9 mouse cellular contexts compared by ENCODE assay signal in genomic region chr13:54758756-54759470, GRCm38 (mm10). TPM values are rescaled to one million over a fixed set of nuclear protein-coding genes. Genes with fewer than 3 reads are reported as not detected.
DNase-seq lines count a peak whose midpoint lies in the region; ATAC-seq and TF ChIP-seq lines count a peak whose summit lies in the region.
"Had no signal": no experiment of that assay in that cellular context is flagged by ENCODE, and none has a peak within 500 bp of the region (broad histone marks: within the 10 kb centered on the region; RNA-seq: fewer than 3 reads in every experiment).

No protein-coding gene starts in this region.

- peak overlapping the region; percentile 63 for H3K4me2 ChIP-seq in lung, embryonic 14.5 days
- no peak overlapping the region for H3K4me2 ChIP-seq in lung, postnatal 0 days (replicated peaks; ENCODE audit: low read depth, low read length)
- H3K4me2 ChIP-seq in embryonic facial prominence, embryonic 15.5 days (replicated peaks) = peak overlapping the region; percentile 59
- H3K4me2 ChIP-seq in intestine, postnatal 0 days (replicated peaks; ENCODE audit: low read depth) = peak overlapping the region; percentile 71
- peak overlapping the region; percentile 86 for H3K4me2 ChIP-seq in neural tube, embryonic 15.5 days

- TF ChIP-seq EP300 in lung, postnatal 0 days (IDR thresholded peaks at IDR 0.05) = no peak

- no peak for TF ChIP-seq CTCF in lung, embryonic 14.5 days (IDR thresholded peaks at IDR 0.05; ENCODE audit: low read depth)
- no peak for TF ChIP-seq CTCF in lung, postnatal 0 days (IDR thresholded peaks at IDR 0.05)
- no peak for TF ChIP-seq CTCF in intestine, postnatal 0 days (IDR thresholded peaks at IDR 0.05; ENCODE audit: low read depth)

- ATAC-seq in lung, embryonic 14.5 days (ENCODE audit: insufficient read depth) = 0 out of 2 replicates have a peak, but pooled peaks have one; percentile 2
- no peak for ATAC-seq in lung, postnatal 0 days
- peak; percentile 31 for ATAC-seq in embryonic facial prominence, embryonic 15.5 days (ENCODE audit: insufficient number of reproducible peaks, low FRiP score, low TSS enrichment, low read depth)
- ATAC-seq in intestine, postnatal 0 days = no peak
- ATAC-seq in neural tube, embryonic 15.5 days (ENCODE audit: low FRiP score) = peak; percentile 43; the same call in 1 of the 2 replicates

- no peak overlapping the region for H3K4me3 ChIP-seq in lung, embryonic 14.5 days (ENCODE audit: low read depth, low read length)
- H3K4me3 ChIP-seq in lung, postnatal 0 days (ENCODE audit: low read depth, low read length) = no peak overlapping the region
- H3K4me3 ChIP-seq in embryonic facial prominence, embryonic 15.5 days (replicated peaks) = peak overlapping the region; percentile 40
- H3K4me3 ChIP-seq in intestine, postnatal 0 days (ENCODE audit: low read depth, low read length) = no peak overlapping the region
- peak overlapping the region; percentile 44 for H3K4me3 ChIP-seq in neural tube, embryonic 15.5 days (replicated peaks)

- peaks cover 3% of the 10 kb centered on the region; the same call in 1 of the 2 replicates for H3K4me1 ChIP-seq in lung, embryonic 14.5 days (ENCODE audit: insufficient read depth)
- no peaks in the 10 kb centered on the region; the same call in 1 of the 2 replicates for H3K4me1 ChIP-seq in lung, postnatal 0 days (ENCODE audit: insufficient read depth, low read depth, low read length)
- peaks cover 20% of the 10 kb centered on the region for H3K4me1 ChIP-seq in embryonic facial prominence, embryonic 15.5 days
- H3K4me1 ChIP-seq in intestine, postnatal 0 days (replicated peaks; ENCODE audit: control insufficient read depth, insufficient read depth, low read length) = peaks cover 4% of the 10 kb centered on the region; the same call in 1 of the 2 replicates
- H3K4me1 ChIP-seq in neural tube, embryonic 15.5 days = peaks cover 58% of the 10 kb centered on the region

- H3K36me3 ChIP-seq in lung, embryonic 14.5 days (ENCODE audit: insufficient read depth) = no peaks in the 10 kb centered on the region
- H3K36me3 ChIP-seq in lung, postnatal 0 days (ENCODE audit: insufficient read depth, low read length) = no peaks in the 10 kb centered on the region
- H3K36me3 ChIP-seq in embryonic facial prominence, embryonic 15.5 days = no peaks in the 10 kb centered on the region
- no peaks in the 10 kb centered on the region for H3K36me3 ChIP-seq in intestine, postnatal 0 days (ENCODE audit: control insufficient read depth, insufficient read depth)
- H3K36me3 ChIP-seq in neural tube, embryonic 15.5 days = no peaks in the 10 kb centered on the region; the same call in 1 of the 2 replicates

- 2% methylated on average over 29 of the region's 29 CpGs for WGBS in lung, embryonic 14.5 days
- WGBS in lung, postnatal 0 days = 3% methylated on average over 29 of the region's 29 CpGs
- 2% methylated on average over 29 of the region's 29 CpGs for WGBS in embryonic facial prominence, embryonic 15.5 days
- 4% methylated on average over 29 of the region's 29 CpGs for WGBS in intestine, postnatal 0 days
- 1% methylated on average over 29 of the region's 29 CpGs for WGBS in neural tube, embryonic 15.5 days

- H3K9me3 ChIP-seq in lung, embryonic 14.5 days (ENCODE audit: low read depth, low read length) = no peaks in the 10 kb centered on the region
- no peaks in the 10 kb centered on the region for H3K9me3 ChIP-seq in lung, postnatal 0 days (ENCODE audit: low read length)
- no peaks in the 10 kb centered on the region for H3K9me3 ChIP-seq in embryonic facial prominence, embryonic 15.5 days (replicated peaks)
- H3K9me3 ChIP-seq in intestine, postnatal 0 days (ENCODE audit: control insufficient read depth) = no peaks in the 10 kb centered on the region
- no peaks in the 10 kb centered on the region for H3K9me3 ChIP-seq in neural tube, embryonic 15.5 days (replicated peaks)

- no peak overlapping the region for H3K9ac ChIP-seq in lung, embryonic 14.5 days
- no peak overlapping the region for H3K9ac ChIP-seq in lung, postnatal 0 days (replicated peaks; ENCODE audit: low read depth)
- H3K9ac ChIP-seq in embryonic facial prominence, embryonic 15.5 days = no peak overlapping the region
- H3K9ac ChIP-seq in intestine, postnatal 0 days (ENCODE audit: low read depth, low read length) = no peak overlapping the region
- peak overlapping the region; percentile 55 for H3K9ac ChIP-seq in neural tube, embryonic 15.5 days (replicated peaks)

- no peak overlapping the region for H3K27ac ChIP-seq in lung, embryonic 14.5 days (ENCODE audit: low read depth)
- no peak overlapping the region for H3K27ac ChIP-seq in lung, postnatal 0 days (ENCODE audit: low read length)
- no peak overlapping the region for H3K27ac ChIP-seq in embryonic facial prominence, embryonic 15.5 days (replicated peaks)
- no peak overlapping the region for H3K27ac ChIP-seq in intestine, postnatal 0 days (ENCODE audit: low read depth, low read length)
- H3K27ac ChIP-seq in neural tube, embryonic 15.5 days (replicated peaks) = peak overlapping the region; percentile 93

- H3K27me3 ChIP-seq in lung, embryonic 14.5 days (ENCODE audit: insufficient read depth, low read length) = peaks cover 31% of the 10 kb centered on the region
- peaks cover 23% of the 10 kb centered on the region for H3K27me3 ChIP-seq in lung, postnatal 0 days (replicated peaks; ENCODE audit: insufficient read depth, low read length)
- H3K27me3 ChIP-seq in embryonic facial prominence, embryonic 15.5 days = peaks cover 63% of the 10 kb centered on the region
- H3K27me3 ChIP-seq in intestine, postnatal 0 days (replicated peaks; ENCODE audit: control insufficient read depth, insufficient read depth, low read length) = peaks cover 31% of the 10 kb centered on the region; the same call in 1 of the 2 replicates
- H3K27me3 ChIP-seq in neural tube, embryonic 15.5 days (replicated peaks) = peaks cover 27% of the 10 kb centered on the region

- no peak for DNase-seq in lung, embryonic 14.5 days
- no peak for DNase-seq in lung, postnatal 0 days (ENCODE audit: low spot score)
- DNase-seq in urinary bladder, postnatal 4 days (ENCODE audit: low spot score in 2 of 2) = no peak
- DNase-seq in layer of hippocampus, postnatal 14 days (ENCODE audit: low spot score in 2 of 2) = no peak
- no peak for DNase-seq in kidney, adult 9 months

RNA-seq across cellular contexts. Expression of gene Sncb, which starts 7.5 kb away (rescaled TPM):
- not detected in 2 replicates for polyA plus RNA-seq in lung, embryonic 14.5 days (2014; fragmentation: Nextera tagmentation; extraction: Ambion mirVana)
- not detected in 2 replicates for polyA plus RNA-seq in lung, postnatal 0 days (2015; fragmentation: Nextera tagmentation; extraction: Ambion mirVana)
- 0.28 TPM in 1 of 2 replicates, not detected in the other for polyA plus RNA-seq in embryonic facial prominence, embryonic 15.5 days (2015; fragmentation: Nextera tagmentation; extraction: Ambion mirVana)
- polyA plus RNA-seq in intestine, postnatal 0 days (2015; fragmentation: Nextera tagmentation; extraction: Ambion mirVana) = 0.22 and 0.37 TPM in 2 replicates
- polyA plus RNA-seq in neural tube, embryonic 15.5 days (2015; fragmentation: Nextera tagmentation; extraction: Ambion mirVana) = 110 and 122 TPM in 2 replicates
- 100 to 1,000 TPM; 564 TPM for total RNA-seq in layer of hippocampus, postnatal 14 days (2021)
- total RNA-seq: heart, postnatal 4 days had no signal

RNA-seq across cellular contexts. Expression of gene Gprin1, which starts 9.2 kb away (rescaled TPM):
- 0.34 and 0.53 TPM in 2 replicates for polyA plus RNA-seq in lung, embryonic 14.5 days (2014; fragmentation: Nextera tagmentation; extraction: Ambion mirVana)
- polyA plus RNA-seq in lung, postnatal 0 days (2015; fragmentation: Nextera tagmentation; extraction: Ambion mirVana) = 0.04 TPM in 1 of 2 replicates, not detected in the other
- 0.65 and 0.75 TPM in 2 replicates for polyA plus RNA-seq in embryonic facial prominence, embryonic 15.5 days (2015; fragmentation: Nextera tagmentation; extraction: Ambion mirVana)
- 0.50 and 0.59 TPM in 2 replicates for polyA plus RNA-seq in intestine, postnatal 0 days (2015; fragmentation: Nextera tagmentation; extraction: Ambion mirVana)
- polyA plus RNA-seq in neural tube, embryonic 15.5 days (2015; fragmentation: Nextera tagmentation; extraction: Ambion mirVana) = 10.3 and 21.6 TPM in 2 replicates
- total RNA-seq in layer of hippocampus, postnatal 14 days (2021) = 100 to 1,000 TPM; 149 to 150 TPM

RNA-seq across cellular contexts. Expression of gene Eif4e1b, which starts 24.9 kb away (rescaled TPM):
- not detected in 2 replicates for polyA plus RNA-seq in lung, embryonic 14.5 days (2014; fragmentation: Nextera tagmentation; extraction: Ambion mirVana)
- not detected in 2 replicates for polyA plus RNA-seq in lung, postnatal 0 days (2015; fragmentation: Nextera tagmentation; extraction: Ambion mirVana)
- polyA plus RNA-seq in embryonic facial prominence, embryonic 15.5 days (2015; fragmentation: Nextera tagmentation; extraction: Ambion mirVana) = not detected in 2 replicates
- not detected in 2 replicates for polyA plus RNA-seq in intestine, postnatal 0 days (2015; fragmentation: Nextera tagmentation; extraction: Ambion mirVana)
- not detected in 2 replicates for polyA plus RNA-seq in neural tube, embryonic 15.5 days (2015; fragmentation: Nextera tagmentation; extraction: Ambion mirVana)
- total RNA-seq in layer of hippocampus, postnatal 14 days (2021) = under 1 TPM; 0.35 to 0.62 TPM
- total RNA-seq: heart, postnatal 4 days had no signal

RNA-seq across cellular contexts. Expression of gene Tspan17, which starts 30.3 kb away (rescaled TPM):
- 6.5 and 8.7 TPM in 2 replicates for polyA plus RNA-seq in lung, embryonic 14.5 days (2014; fragmentation: Nextera tagmentation; extraction: Ambion mirVana)
- 32.9 and 40.5 TPM in 2 replicates for polyA plus RNA-seq in lung, postnatal 0 days (2015; fragmentation: Nextera tagmentation; extraction: Ambion mirVana)
- polyA plus RNA-seq in embryonic facial prominence, embryonic 15.5 days (2015; fragmentation: Nextera tagmentation; extraction: Ambion mirVana) = 9.2 and 11.3 TPM in 2 replicates
- polyA plus RNA-seq in intestine, postnatal 0 days (2015; fragmentation: Nextera tagmentation; extraction: Ambion mirVana) = 14.8 and 15.2 TPM in 2 replicates
- polyA plus RNA-seq in neural tube, embryonic 15.5 days (2015; fragmentation: Nextera tagmentation; extraction: Ambion mirVana) = 112 and 137 TPM in 2 replicates
- 10 to 100 TPM; 85.8 to 95.7 TPM for total RNA-seq in layer of hippocampus, postnatal 14 days (2021)

RNA-seq across cellular contexts. Expression of gene Cdhr2, which starts 57.7 kb away (rescaled TPM):
- polyA plus RNA-seq in lung, embryonic 14.5 days (2014; fragmentation: Nextera tagmentation; extraction: Ambion mirVana) = 0.04 TPM in 1 of 2 replicates, not detected in the other
- polyA plus RNA-seq in lung, postnatal 0 days (2015; fragmentation: Nextera tagmentation; extraction: Ambion mirVana) = not detected in 2 replicates
- 0.05 TPM in 1 of 2 replicates, not detected in the other for polyA plus RNA-seq in embryonic facial prominence, embryonic 15.5 days (2015; fragmentation: Nextera tagmentation; extraction: Ambion mirVana)
- polyA plus RNA-seq in intestine, postnatal 0 days (2015; fragmentation: Nextera tagmentation; extraction: Ambion mirVana) = 267 and 292 TPM in 2 replicates
- 0.22 and 1.4 TPM in 2 replicates for polyA plus RNA-seq in neural tube, embryonic 15.5 days (2015; fragmentation: Nextera tagmentation; extraction: Ambion mirVana)
- under 1 TPM; 0.12 to 0.18 TPM for total RNA-seq in layer of hippocampus, postnatal 14 days (2021)
- total RNA-seq: heart, postnatal 4 days had no signal

Comparison
In these comparisons a context has a peak if more than half of its experiments do, and no peak if none do; other contexts are left out.
1. ATAC-seq: peak in lung, embryonic 14.5 days (single experiment), embryonic facial prominence, embryonic 15.5 days (single experiment) and neural tube, embryonic 15.5 days (single experiment); none in lung, postnatal 0 days (single experiment) and intestine, postnatal 0 days (single experiment).
2. H3K4me3 ChIP-seq: peak in embryonic facial prominence, embryonic 15.5 days (single experiment) and neural tube, embryonic 15.5 days (single experiment); none in lung, embryonic 14.5 days (single experiment), lung, postnatal 0 days (single experiment) and intestine, postnatal 0 days (single experiment).
3. RNA of gene Sncb, which starts 7.5 kb away (polyA plus RNA-seq): 110 to 122 TPM in neural tube, embryonic 15.5 days; 0.22 to 0.37 TPM in intestine, postnatal 0 days, 0.28 TPM in embryonic facial prominence, embryonic 15.5 days, not detected in lung, embryonic 14.5 days and not detected in lung, postnatal 0 days; every median in the first group is over 10 times any median in the second.